Mouse (Mus musculus): Measurements from ENCODE around the gene Xrn2.

DNA sequence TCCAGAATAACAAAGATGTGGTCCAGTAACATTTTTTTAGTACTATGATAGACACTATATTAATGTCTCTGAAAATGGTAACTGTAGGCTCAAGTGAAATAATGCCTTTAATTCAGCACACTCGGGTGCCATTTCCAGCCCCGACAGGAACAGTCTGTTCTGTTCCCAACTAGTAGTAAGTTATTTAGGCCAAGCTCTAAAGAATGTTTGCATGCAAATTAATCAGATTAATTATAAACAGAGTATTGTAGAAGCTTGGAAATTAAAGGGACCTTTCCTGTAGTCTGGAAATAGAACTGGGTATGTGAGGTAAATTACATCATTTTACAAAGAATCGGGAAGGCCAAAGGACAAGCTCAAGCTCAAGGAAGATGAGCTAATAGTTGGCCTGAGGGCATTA is 34.3 kb downstream of the Xrn2 start:
- TF ChIP-seq GATA2 (IDR thresholded peaks at IDR 0.05; ENCODE audit: borderline replicate concordance, low read depth, low read length) (no peak), CTCF (IDR thresholded peaks at IDR 0.05; ENCODE audit: low read depth, low read length) (no peak)

Data from G1E (cell line).